13 mouse cellular contexts compared by ENCODE assay signal in the genomic region with DNA sequence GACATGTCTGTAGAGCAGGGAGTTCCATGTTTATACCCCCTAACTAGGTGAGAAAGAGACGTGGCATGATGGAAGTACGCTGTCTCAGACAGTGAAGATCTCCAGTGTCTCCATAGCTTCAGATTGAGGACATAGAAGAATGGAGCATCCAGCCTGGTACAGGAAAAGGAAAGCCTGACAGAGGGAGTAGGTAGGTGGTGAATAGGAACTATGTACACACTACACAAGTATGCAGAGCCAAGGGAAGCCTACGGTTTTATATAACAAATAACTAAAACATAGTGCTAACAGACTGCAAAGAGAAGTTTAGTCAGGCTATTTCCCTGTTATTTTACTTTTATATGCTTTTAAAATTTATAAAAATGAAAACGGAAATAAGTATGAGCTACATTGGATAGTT.
"Had no signal": no experiment of that assay in that cellular context is flagged by ENCODE, and none has a peak within 500 bp of the region (broad histone marks: within the 10 kb centered on the region; RNA-seq: fewer than 3 reads in every experiment).

No protein-coding gene starts in this region.

- DNase-seq: kidney, adult 18-20 months; kidney, adult 9 months; kidney, postnatal 14 days; left cerebral cortex, postnatal 4 days; liver, postnatal 0 days; lung, embryonic 14.5 days; lung, postnatal 14 days; lung, postnatal 4 days; midbrain, embryonic 14.5 days; right cerebral cortex, postnatal 14 days; spleen, adult 18-20 months; thymus, adult 18-20 months; thymus, postnatal 36 days had no signal
